Mouse (Mus musculus) hindbrain, embryonic 11.5 days (tissue): ENCODE measurements around the gene Ralgps1. TPM values are rescaled to one million over a fixed set of nuclear protein-coding genes. Genes with fewer than 3 reads are reported as not detected.
A peak's percentile ranks its signal among the peaks of the same experiment; 100 is the strongest.
"Not testable (repeated sequence)": the region's sequence is repeated elsewhere in the genome, so short reads cannot be mapped to it uniquely, and the experiment has no call there.

Experiments
- ATAC-seq: fragments of 200-750 bp; cut with Nextera tagmentation; 2 replicates; pipeline ENCODE4 v1.8.0; 2017; ENCODE audit warnings: mild to moderate bottlenecking, moderate TSS enrichment, moderate library complexity; ENCODE audit not compliant: low FRiP score
- DNase-seq: peaks from one replicate; pipeline ENCODE4 v3.0.0-alpha.2; 2015; ENCODE audit warnings: low spot score
- H3K27ac ChIP-seq: fragments of 300-500 bp; sonication (generic); 2 replicates; pipeline ENCODE4 v1.5.1; 2014; ENCODE audit warnings: mild to moderate bottlenecking, low read depth, low read length
- H3K27me3 ChIP-seq: fragments of 300-500 bp; sonication (generic); 2 replicates; pipeline ENCODE4 v1.6.1; 2014; ENCODE audit warnings: mild to moderate bottlenecking, low read length, moderate library complexity, mixed read lengths; ENCODE audit not compliant: control insufficient read depth, insufficient read depth
- H3K36me3 ChIP-seq: fragments of 300-500 bp; sonication (generic); 2 replicates; pipeline ENCODE4 v1.6.1; 2014; ENCODE audit warnings: mild to moderate bottlenecking, low read length, moderate library complexity, mixed read lengths; ENCODE audit not compliant: control insufficient read depth, insufficient read depth
- H3K4me1 ChIP-seq: fragments of 300-500 bp; sonication (generic); replicated peaks from 2 replicates; pipeline ENCODE4 v1.6.1; 2014; ENCODE audit warnings: low read length, mixed read lengths; ENCODE audit not compliant: control insufficient read depth, insufficient read depth
- H3K4me2 ChIP-seq: fragments of 300-500 bp; sonication (generic); replicated peaks from 2 replicates; pipeline ENCODE4 v1.6.1; 2014; ENCODE audit warnings: mild to moderate bottlenecking, low read depth, low read length
- H3K4me3 ChIP-seq: fragments of 300-500 bp; sonication (generic); 2 replicates; pipeline ENCODE4 v1.5.1; 2014; ENCODE audit warnings: low read depth, low read length
- H3K9ac ChIP-seq: fragments of 300-500 bp; sonication (generic); 2 replicates; pipeline ENCODE4 v1.6.1; 2014; ENCODE audit warnings: low read depth, low read length
- H3K9me3 ChIP-seq: fragments of 300-500 bp; sonication (generic); 2 replicates; pipeline ENCODE4 v1.6.1; 2016; ENCODE audit warnings: low read length; ENCODE audit not compliant: control insufficient read depth
- WGBS: fragments of 180-500 bp; shearing (Covaris S2); extraction: QIAGEN DNeasy Blood & Tissue Kit; methylation state at CpG from one replicate; pipeline ENCODE4 v1.1.7; 2014; 5-methylcytosine and 5-hydroxymethylcytosine counted together
- polyA plus RNA-seq: library from polyadenylated mRNA; unstranded; fragments of >200 nt; fragmentation: Nextera tagmentation; extraction: Ambion mirVana; gene quantifications from 2 replicates; pipeline ENCODE4 v1.2.1, GENCODE M21; 2014

Gene Ralgps1
- polyA plus RNA-seq, 1 experiment from 2014 or later = 20.6 TPM

DNA sequence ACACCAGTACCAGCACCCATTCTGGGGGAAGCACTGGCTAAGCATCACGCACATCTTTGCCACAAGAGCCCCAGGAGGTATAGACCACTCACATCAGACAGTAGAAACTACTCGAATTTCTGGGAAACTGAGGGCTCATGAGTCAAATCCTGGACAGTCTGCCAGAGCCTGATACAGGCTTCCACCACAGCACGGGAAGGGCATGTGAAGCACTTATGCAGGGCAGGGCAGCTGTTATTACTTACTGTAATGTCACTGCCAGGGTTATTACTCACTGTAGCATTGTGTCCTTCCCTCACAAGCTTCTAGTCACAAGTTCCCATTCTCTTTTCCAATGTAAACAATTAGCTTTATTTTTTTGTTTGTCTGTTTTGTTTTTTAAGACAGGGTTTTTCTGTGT lies 27.9 kb downstream of the Ralgps1 start:
- Histone ChIP-seq H3K4me3 (no peak overlapping the region), H3K27ac (no peak overlapping the region), H3K4me2 (no peak overlapping the region), H3K36me3 (no peaks in the 10 kb centered on the region), H3K4me1 (no peaks in the 10 kb centered on the region), H3K9me3 (no peaks in the 10 kb centered on the region), H3K9ac (no peak overlapping the region), H3K27me3 (no peaks in the 10 kb centered on the region)
- no peak for DNase-seq
- no peak for ATAC-seq
- WGBS = 79% methylated on average over 3 of the region's 3 CpGs

DNA sequence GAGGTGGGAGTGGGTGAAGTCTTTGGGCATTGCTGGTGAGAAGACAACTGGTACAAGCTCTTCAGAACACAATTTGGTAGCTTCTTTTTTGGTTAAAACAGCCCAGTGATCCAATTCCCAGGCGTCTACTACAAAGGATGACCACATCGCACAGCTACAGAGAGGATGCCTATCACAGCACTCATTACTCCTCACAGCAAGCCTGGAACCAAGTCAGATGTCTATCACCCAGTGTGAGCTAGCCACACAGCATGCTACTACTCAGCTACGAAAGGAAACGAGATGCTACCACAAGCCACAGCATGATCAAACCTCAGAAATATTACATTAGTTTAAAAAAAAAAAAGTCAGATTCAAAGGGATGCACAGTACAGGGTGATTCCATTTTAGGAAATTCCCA lies 29.1 kb downstream of the Ralgps1 start:
- no peaks in the 10 kb centered on the region for H3K36me3 ChIP-seq
- no peak for ATAC-seq
- no peak for DNase-seq

DNA sequence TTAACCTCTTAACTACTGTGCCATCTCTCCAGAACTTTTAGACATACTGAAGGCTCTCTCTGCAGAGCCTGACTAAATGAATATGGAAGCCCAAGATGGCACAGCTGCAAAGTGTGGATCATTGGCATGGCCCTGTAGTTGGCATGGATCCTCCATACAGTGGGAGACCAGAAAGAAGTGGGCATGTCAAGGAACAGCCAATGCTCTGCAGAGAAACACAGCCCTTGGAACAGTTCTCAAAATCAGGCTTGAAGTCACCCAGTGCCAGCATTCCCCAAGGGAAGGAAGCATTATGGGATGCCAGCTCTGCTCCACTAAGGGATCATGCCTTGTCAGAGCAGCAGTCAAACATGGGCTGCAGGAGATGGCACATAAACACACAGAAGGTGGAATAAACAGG lies 35.5 kb downstream of the Ralgps1 start:
- peaks cover 7% of the 10 kb centered on the region; the same call in 1 of the 2 replicates for H3K36me3 ChIP-seq
- H3K9me3 ChIP-seq = no peaks in the 10 kb centered on the region
- H3K4me2 ChIP-seq = no peak overlapping the region
- no peak overlapping the region for H3K27ac ChIP-seq
- ATAC-seq (no peak), DNase-seq (no peak)
- no peaks in the 10 kb centered on the region for H3K4me1 ChIP-seq
- no peaks in the 10 kb centered on the region for H3K27me3 ChIP-seq
- no peak overlapping the region for H3K4me3 ChIP-seq
- H3K9ac ChIP-seq = no peak overlapping the region

More for the DNA sequence above, 29.1 kb downstream of the Ralgps1 start:
- H3K27ac ChIP-seq = no peak overlapping the region
- no peak overlapping the region for H3K9ac ChIP-seq
- no peaks in the 10 kb centered on the region for H3K4me1 ChIP-seq
- WGBS = 84% methylated on average over 4 of the region's 4 CpGs
- H3K4me2 ChIP-seq = no peak overlapping the region
- H3K27me3 ChIP-seq = no peaks in the 10 kb centered on the region
- no peaks in the 10 kb centered on the region for H3K9me3 ChIP-seq
- H3K4me3 ChIP-seq = no peak overlapping the region

DNA sequence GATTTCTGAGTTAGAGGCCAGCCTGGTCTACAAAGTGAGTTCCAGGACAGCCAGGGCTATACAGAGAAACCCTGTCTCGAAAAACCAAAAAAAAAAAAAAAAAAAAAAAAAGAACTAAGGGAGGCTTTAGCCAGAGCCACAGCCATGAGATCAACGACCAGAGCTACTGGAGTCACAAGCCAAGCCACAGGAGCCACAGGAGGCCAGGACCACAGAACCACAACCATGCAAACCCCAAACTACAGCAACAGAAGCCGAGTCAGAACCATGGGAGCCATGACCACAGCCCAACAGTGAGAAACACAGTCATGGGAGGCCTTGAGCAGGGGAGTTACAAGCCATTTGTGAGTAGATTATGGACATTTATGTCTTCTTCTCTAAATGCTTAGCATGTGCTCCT lies 41.7 kb downstream of the Ralgps1 start:
- Histone ChIP-seq H3K9ac (no peak overlapping the region), H3K4me3 (no peak overlapping the region), H3K4me1 (no peaks in the 10 kb centered on the region), H3K4me2 (no peak overlapping the region), H3K36me3 (no peaks in the 10 kb centered on the region), H3K27ac (no peak overlapping the region), H3K27me3 (peaks cover 3% of the 10 kb centered on the region; the same call in 1 of the 2 replicates), H3K9me3 (no peaks in the 10 kb centered on the region)
- no peak for DNase-seq
- no peak for ATAC-seq
- WGBS = 72% methylated on average over 2 of the region's 3 CpGs

DNA sequence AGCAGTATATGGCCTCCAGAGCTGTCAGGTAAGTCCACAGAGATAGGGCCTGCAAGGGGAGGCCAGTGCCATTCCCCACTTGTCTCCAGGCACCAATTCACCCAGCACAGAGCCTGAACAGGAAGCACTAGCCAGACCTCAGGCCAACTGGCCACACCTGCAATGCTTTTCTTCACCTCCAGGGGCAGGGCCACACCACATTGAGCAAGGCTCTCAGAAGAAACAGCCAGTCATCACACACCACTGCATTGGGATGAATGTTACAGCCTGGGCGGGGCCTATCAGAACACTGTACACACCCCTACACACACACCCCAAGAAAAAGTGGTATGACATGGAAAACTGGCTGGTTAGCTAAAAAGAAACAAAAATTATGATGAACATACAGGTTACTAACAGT lies 42.3 kb downstream of the Ralgps1 start:
- H3K36me3 ChIP-seq = no peaks in the 10 kb centered on the region
- no peaks in the 10 kb centered on the region for H3K4me1 ChIP-seq
- H3K4me3 ChIP-seq = no peak overlapping the region
- H3K27me3 ChIP-seq = peaks cover 3% of the 10 kb centered on the region; the same call in 1 of the 2 replicates
- no peak overlapping the region for H3K9ac ChIP-seq
- no peaks in the 10 kb centered on the region for H3K9me3 ChIP-seq
- no peak overlapping the region for H3K27ac ChIP-seq
- H3K4me2 ChIP-seq = no peak overlapping the region
- 93% methylated on average over 1 of the region's 1 CpGs for WGBS
- ATAC-seq (no peak), DNase-seq (peak; percentile 50)

DNA sequence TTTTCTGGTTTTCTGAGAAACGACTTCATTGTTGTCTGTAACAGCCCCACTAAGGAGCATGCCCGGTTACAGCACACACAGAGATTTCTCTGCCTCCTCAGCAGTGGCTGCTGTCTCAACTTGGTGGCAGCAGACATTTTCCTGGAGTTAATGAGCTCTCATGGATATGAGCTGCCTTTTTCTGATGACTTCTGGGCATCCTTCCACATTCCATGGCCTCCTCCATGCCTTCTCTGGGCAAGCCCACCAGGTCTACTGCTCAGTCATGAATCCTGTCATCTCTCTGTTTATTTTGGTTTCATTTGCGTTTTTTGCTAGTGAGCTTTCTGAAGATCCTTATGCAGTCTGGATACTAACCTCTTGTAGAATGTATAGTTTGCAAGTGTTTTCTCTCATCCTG lies 45.9 kb downstream of the Ralgps1 start:
- WGBS = 74% methylated on average over 3 of the region's 3 CpGs
- no peak for DNase-seq
- peaks cover 3% of the 10 kb centered on the region; the same call in 1 of the 2 replicates for H3K27me3 ChIP-seq

DNA sequence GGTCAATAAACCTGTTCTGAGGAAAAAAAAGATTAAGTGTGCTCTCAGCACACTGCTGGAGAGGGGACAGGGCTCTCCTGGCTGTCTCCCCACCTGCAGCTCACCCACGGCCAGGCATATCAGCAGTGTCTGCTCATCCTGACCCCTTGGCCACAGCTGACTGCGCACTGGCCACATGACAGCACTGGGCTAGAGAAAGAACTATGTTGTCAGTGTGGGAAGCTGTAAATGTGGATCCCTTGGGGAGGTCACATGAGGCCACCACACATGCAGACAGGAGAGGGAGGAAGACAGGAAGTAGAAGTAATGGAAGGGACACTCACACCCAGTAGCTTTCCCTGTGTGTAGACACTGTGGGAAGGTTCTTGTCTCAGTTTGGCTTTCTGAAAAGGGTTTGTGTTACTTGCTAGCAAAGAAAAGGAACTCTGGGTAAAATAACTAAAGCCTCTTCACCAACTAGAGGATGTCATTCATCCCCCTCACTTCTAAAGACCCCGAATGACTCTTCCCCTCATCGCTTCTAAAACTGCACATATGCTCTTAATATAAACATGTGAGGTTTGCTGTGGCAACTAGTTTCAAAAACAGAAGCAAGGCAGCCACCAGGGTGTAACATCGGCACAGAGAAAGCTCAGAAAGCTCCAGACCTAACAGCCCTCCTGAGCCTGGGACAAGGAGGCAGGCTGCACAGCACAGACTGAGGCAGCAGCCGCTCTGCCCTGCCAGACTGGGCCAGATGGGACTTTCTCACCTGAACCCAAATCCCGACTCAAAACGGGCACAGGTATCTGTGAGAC lies 47.3 kb downstream of the Ralgps1 start:
- Histone ChIP-seq H3K36me3 (no peaks in the 10 kb centered on the region), H3K4me3 (no peak overlapping the region), H3K4me2 (no peak overlapping the region), H3K27me3 (peaks cover 3% of the 10 kb centered on the region; the same call in 1 of the 2 replicates), H3K9me3 (no peaks in the 10 kb centered on the region), H3K27ac (no peak overlapping the region), H3K9ac (no peak overlapping the region), H3K4me1 (no peaks in the 10 kb centered on the region; the same call in 1 of the 2 replicates)
- ATAC-seq = no peak
- WGBS = 74% methylated on average over 8 of the region's 8 CpGs
- DNase-seq = no peak

More for the DNA sequence above, 45.9 kb downstream of the Ralgps1 start:
- Histone ChIP-seq H3K36me3 (no peaks in the 10 kb centered on the region), H3K4me1 (no peaks in the 10 kb centered on the region; the same call in 1 of the 2 replicates), H3K9me3 (no peaks in the 10 kb centered on the region), H3K4me3 (no peak overlapping the region), H3K27ac (no peak overlapping the region), H3K4me2 (no peak overlapping the region), H3K9ac (no peak overlapping the region)
- no peak for ATAC-seq

DNA sequence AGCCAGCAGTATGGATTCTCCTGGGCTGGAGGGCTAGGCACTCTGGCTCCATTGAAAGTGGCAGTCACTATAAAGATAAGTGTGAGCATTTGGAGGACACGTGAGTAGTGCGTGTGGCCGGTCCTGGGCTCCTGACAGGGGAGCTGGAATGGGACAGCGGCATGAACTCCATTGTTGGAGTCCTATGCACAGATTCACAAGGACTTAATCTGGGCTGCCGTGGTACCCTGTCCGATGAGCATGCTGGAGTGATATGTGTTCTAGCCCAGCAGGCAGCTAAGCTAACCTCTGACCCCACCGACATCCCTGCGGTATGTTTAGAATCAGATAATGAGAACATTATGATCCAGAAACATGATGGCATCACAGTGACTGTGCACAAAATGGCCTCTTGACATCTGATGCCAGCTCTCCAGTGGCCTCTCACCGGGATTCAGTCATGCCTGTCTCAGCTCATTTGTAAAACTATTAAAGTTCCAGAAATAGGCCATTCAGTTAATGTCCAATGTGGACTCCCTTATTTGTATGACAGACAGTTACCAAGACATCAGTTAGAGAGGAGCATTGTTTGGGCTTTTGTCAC lies 48.2 kb downstream of the Ralgps1 start:
- H3K27ac ChIP-seq, DNase-seq, H3K9me3 ChIP-seq, H3K36me3 ChIP-seq, H3K4me1 ChIP-seq, H3K27me3 ChIP-seq, H3K4me2 ChIP-seq, H3K4me3 ChIP-seq, ATAC-seq, H3K9ac ChIP-seq: not testable (repeated sequence)
- 51% methylated on average over 9 of the region's 9 CpGs for WGBS

DNA sequence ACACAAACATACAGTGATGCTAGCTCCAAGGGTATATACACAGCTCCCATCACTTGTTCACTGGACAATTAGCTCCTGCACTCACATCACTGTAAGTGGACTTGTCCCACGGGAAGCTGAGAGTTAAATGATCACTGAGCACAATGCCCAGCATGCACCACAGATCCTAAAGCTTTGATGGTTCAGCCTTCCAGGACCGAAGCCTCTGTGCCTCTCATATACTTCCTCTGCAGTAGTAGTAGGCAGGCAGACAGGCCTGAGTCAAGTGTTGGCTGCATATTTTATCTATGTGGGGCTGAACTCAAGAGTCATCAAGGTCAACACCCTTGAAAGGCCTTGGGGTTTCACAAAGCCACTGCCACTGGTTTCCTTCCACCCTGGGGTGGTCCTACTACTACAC lies 49.6 kb downstream of the Ralgps1 start:
- Histone ChIP-seq H3K9me3 (no peaks in the 10 kb centered on the region), H3K4me2 (no peak overlapping the region), H3K27ac (no peak overlapping the region), H3K27me3 (peaks cover 3% of the 10 kb centered on the region; the same call in 1 of the 2 replicates), H3K4me1 (peaks cover 4% of the 10 kb centered on the region), H3K4me3 (no peak overlapping the region), H3K36me3 (no peaks in the 10 kb centered on the region), H3K9ac (no peak overlapping the region)
- ATAC-seq = no peak
- no peak for DNase-seq
- WGBS = 86% methylated on average over 2 of the region's 2 CpGs
